In genomic region chr17:3248875-3249274, GRCm38 (mm10) we compare ENCODE assay signal across 13 mouse cellular contexts.
DNase-seq lines count a peak whose midpoint lies in the region; ATAC-seq and TF ChIP-seq lines count a peak whose summit lies in the region.
"Had no signal": no experiment of that assay in that cellular context is flagged by ENCODE, and none has a peak within 500 bp of the region (broad histone marks: within the 10 kb centered on the region; RNA-seq: fewer than 3 reads in every experiment).

No protein-coding gene starts in this region.

- peak overlapping the region; percentile 82 for H3K27ac ChIP-seq in forebrain, postnatal 0 days (ENCODE audit: low read depth, low read length)
- H3K27ac ChIP-seq: limb, embryonic 13.5 days; midbrain, embryonic 12.5 days had no signal

- TF ChIP-seq CTCF in brain, embryonic 14.5 days (IDR thresholded peaks at IDR 0.05; ENCODE audit: borderline replicate concordance, extremely low read depth, insufficient read depth, insufficient read length) = no peak
- 0 out of 2 replicates have a peak, but pooled peaks have one; percentile 5 for TF ChIP-seq CTCF in forebrain, postnatal 0 days (IDR thresholded peaks at IDR 0.05; ENCODE audit: low read depth)

- DNase-seq in layer of hippocampus, adult 11-12 months (ENCODE audit: low spot score) = peak; percentile 40
- no peak for DNase-seq in layer of hippocampus, adult 9-10 months (ENCODE audit: low spot score)
- peak; percentile 93 for DNase-seq in brain, embryonic 14.5 days (ENCODE audit: low read depth)
- DNase-seq in forebrain, postnatal 0 days = peak; percentile 82
- peak; percentile 59 to 77 for DNase-seq in left cerebral cortex, postnatal 14 days (ENCODE audit: low spot score in 2 of 2)
- DNase-seq in heart, postnatal 36 days = no peak
- DNase-seq in lung, postnatal 4 days = no peak
- DNase-seq: cerebellum, postnatal 25 days; lung, embryonic 14.5 days had no signal

- no peak for TF ChIP-seq POLR2A in brain, embryonic 14.5 days (IDR thresholded peaks at IDR 0.05; ENCODE audit: borderline replicate concordance, extremely low read depth, insufficient read depth, insufficient read length, poor library complexity, severe bottlenecking)

- H3K27me3 ChIP-seq in forebrain, postnatal 0 days (ENCODE audit: insufficient read depth, low read length) = no peaks in the 10 kb centered on the region
- H3K27me3 ChIP-seq: CH12.LX; limb, embryonic 13.5 days; midbrain, embryonic 12.5 days had no signal

- no peak overlapping the region for H3K9ac ChIP-seq in forebrain, postnatal 0 days
- H3K9ac ChIP-seq: limb, embryonic 13.5 days; lung, embryonic 14.5 days; midbrain, embryonic 12.5 days had no signal

- ATAC-seq in forebrain, postnatal 0 days = peak; percentile 87
- ATAC-seq in megakaryocyte-erythroid progenitor cell, adult 5-6 weeks (replicated peaks; ENCODE audit: low FRiP score, low TSS enrichment, poor library complexity, severe bottlenecking) = no peak

- 41% methylated on average over 6 of the region's 6 CpGs for WGBS in forebrain, postnatal 0 days

- no peak overlapping the region for H3K4me2 ChIP-seq in forebrain, postnatal 0 days (ENCODE audit: low read depth)
- H3K4me2 ChIP-seq: limb, embryonic 13.5 days; lung, embryonic 14.5 days; midbrain, embryonic 12.5 days had no signal

- H3K36me3 ChIP-seq in forebrain, postnatal 0 days (ENCODE audit: insufficient read depth) = no peaks in the 10 kb centered on the region
- H3K36me3 ChIP-seq: midbrain, embryonic 12.5 days had no signal

- H3K4me1 ChIP-seq in forebrain, postnatal 0 days (ENCODE audit: insufficient read depth) = peaks cover 33% of the 10 kb centered on the region

- no peaks in the 10 kb centered on the region for H3K9me3 ChIP-seq in forebrain, postnatal 0 days (ENCODE audit: low read length)
- H3K9me3 ChIP-seq: limb, embryonic 13.5 days; midbrain, embryonic 12.5 days had no signal

- intact Hi-C loops in left cerebral cortex, postnatal 14 days (cut with DNase I) = no loop called here
- intact Hi-C loops in heart, postnatal 36 days (cut with DNase I) = no loop called here

- H3K4me3 ChIP-seq in forebrain, postnatal 0 days (ENCODE audit: low read depth, low read length) = no peak overlapping the region
- H3K4me3 ChIP-seq: limb, embryonic 13.5 days; midbrain, embryonic 12.5 days had no signal

Comparison
In these comparisons a context has a peak if more than half of its experiments do, and no peak if none do; other contexts are left out.
1. DNase-seq: peak in layer of hippocampus, adult 11-12 months (single experiment), brain, embryonic 14.5 days (single experiment), forebrain, postnatal 0 days (single experiment) and left cerebral cortex, postnatal 14 days (2 of 2); none in layer of hippocampus, adult 9-10 months (single experiment), heart, postnatal 36 days (0 of 2) and lung, postnatal 4 days (0 of 2).